Mouse (Mus musculus) midbrain, embryonic 13.5 days (tissue): Measurements from ENCODE around the gene Gm5169. TPM values are rescaled to one million over a fixed set of nuclear protein-coding genes. Genes with fewer than 3 reads are reported as not detected.
"Not testable (repeated sequence)": the region's sequence is repeated elsewhere in the genome, so short reads cannot be mapped to it uniquely, and the experiment has no call there.

ENCODE experiments used
- ATAC-seq: fragments of 200-750 bp; cut with Nextera tagmentation; 2 replicates; pipeline ENCODE4 v1.8.0; 2017; ENCODE audit warnings: mild to moderate bottlenecking, moderate TSS enrichment, moderate library complexity
- H3K27ac ChIP-seq: fragments of 300-500 bp; sonication (generic); 2 replicates; pipeline ENCODE4 v1.5.1; 2015; ENCODE audit warnings: inconsistent platforms, mild to moderate bottlenecking, moderate library complexity
- H3K27me3 ChIP-seq: fragments of 300-500 bp; sonication (generic); 2 replicates; pipeline ENCODE4 v1.6.1; 2015; ENCODE audit warnings: mild to moderate bottlenecking, inconsistent platforms
- H3K36me3 ChIP-seq: fragments of 300-500 bp; sonication (generic); 2 replicates; pipeline ENCODE4 v1.6.1; 2015; ENCODE audit warnings: mild to moderate bottlenecking, inconsistent platforms
- H3K4me1 ChIP-seq: fragments of 300-500 bp; sonication (generic); replicated peaks from 2 replicates; pipeline ENCODE4 v1.6.1; 2015; ENCODE audit warnings: inconsistent platforms
- H3K4me2 ChIP-seq: fragments of 300-500 bp; sonication (generic); replicated peaks from 2 replicates; pipeline ENCODE4 v1.6.1; 2015; ENCODE audit warnings: moderate library complexity, mild to moderate bottlenecking, inconsistent platforms
- H3K4me3 ChIP-seq: fragments of 300-500 bp; sonication (generic); replicated peaks from 2 replicates; pipeline ENCODE4 v1.5.1; 2015; ENCODE audit warnings: mild to moderate bottlenecking, inconsistent platforms
- H3K9ac ChIP-seq: fragments of 300-500 bp; sonication (generic); replicated peaks from 2 replicates; pipeline ENCODE4 v1.6.1; 2015; ENCODE audit warnings: mild to moderate bottlenecking, inconsistent platforms
- H3K9me3 ChIP-seq: fragments of 300-500 bp; sonication (generic); 2 replicates; pipeline ENCODE4 v1.6.1; 2016; ENCODE audit warnings: mild to moderate bottlenecking, inconsistent platforms
- WGBS: fragments of 180-500 bp; shearing (Covaris S2); methylation state at CpG from one replicate; pipeline ENCODE4 v1.1.7; 2015; 5-methylcytosine and 5-hydroxymethylcytosine counted together
- polyA plus RNA-seq: library from polyadenylated mRNA; unstranded; fragments of >200 nt; fragmentation: Nextera tagmentation; extraction: Ambion mirVana; gene quantifications from 2 replicates; pipeline ENCODE4 v1.2.1, GENCODE M21; 2015

Gene Gm5169
- not detected in 2 replicates for polyA plus RNA-seq

GRCm38 (mm10) chrX:25301355-25301754 is at the start of gene Gm5169:
Gene Gm5169, minus strand, starts transcription at chrX:25301455.
- H3K4me3 ChIP-seq, H3K36me3 ChIP-seq, H3K9me3 ChIP-seq, H3K9ac ChIP-seq, ATAC-seq, H3K27ac ChIP-seq, H3K27me3 ChIP-seq, H3K4me2 ChIP-seq, H3K4me1 ChIP-seq: not testable (repeated sequence)
- 100% methylated on average over 1 of the region's 6 CpGs for WGBS

- H3K36me3 ChIP-seq, H3K4me1 ChIP-seq, ATAC-seq, H3K4me2 ChIP-seq, H3K9me3 ChIP-seq, H3K4me3 ChIP-seq, H3K27me3 ChIP-seq, H3K27ac ChIP-seq, H3K9ac ChIP-seq: not testable (repeated sequence)
- 93% methylated on average over 14 of the region's 15 CpGs for WGBS
Observed at GRCm38 (mm10) chrX:25347424-25347823, 46.2 kb upstream of the Gm5169 start.
